Mouse (Mus musculus): ENCODE data around the gene Col11a2.
"Not testable (repeated sequence)": the region's sequence is repeated elsewhere in the genome, so short reads cannot be mapped to it uniquely, and the experiment has no call there.

Col11a2 gene

DNA sequence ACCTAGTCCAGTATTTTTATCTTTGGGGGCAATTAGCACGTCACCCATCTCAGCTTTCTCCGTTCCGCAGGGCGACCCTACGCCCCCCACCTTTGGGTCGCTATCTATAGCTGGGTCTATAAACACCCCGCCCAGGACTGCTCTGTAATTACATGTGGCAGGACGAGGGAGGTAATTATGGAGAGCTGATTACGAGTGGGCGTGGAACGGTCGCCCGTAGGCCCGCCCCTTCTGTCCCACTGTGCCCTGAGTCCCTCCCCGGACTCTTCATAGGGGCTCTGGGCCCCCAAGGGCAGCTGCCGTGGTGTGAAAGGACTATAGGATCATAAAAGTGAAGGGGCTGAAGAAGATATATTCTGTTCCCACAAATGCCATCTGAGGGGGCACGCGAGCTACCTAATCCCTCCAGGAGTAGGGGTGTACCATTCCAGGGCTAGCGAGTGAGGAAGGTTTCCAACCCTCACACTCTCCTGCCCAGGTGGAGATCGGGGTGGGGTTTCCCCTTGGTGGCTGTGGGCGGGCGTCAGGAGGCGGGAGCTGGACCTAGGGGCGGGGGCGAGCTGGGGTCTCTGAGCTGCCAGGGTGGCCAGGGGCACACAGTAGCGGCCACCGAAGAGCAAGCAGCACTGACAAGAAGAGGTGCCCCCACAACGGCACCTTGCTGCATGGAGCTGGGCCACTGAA lies at the start of gene Col11a2:
Gene Col11a2 (plus strand): TSS at position 560 of the 684 bp plus-strand sequence.
- in situ Hi-C loops (cut with MboI, MseI): loop anchor here (5.0 to 25.0 kb wide), 2 partner anchors 33 to 798 kb away; partner anchors contain the start of genes Dxo and Stk19

DNA sequence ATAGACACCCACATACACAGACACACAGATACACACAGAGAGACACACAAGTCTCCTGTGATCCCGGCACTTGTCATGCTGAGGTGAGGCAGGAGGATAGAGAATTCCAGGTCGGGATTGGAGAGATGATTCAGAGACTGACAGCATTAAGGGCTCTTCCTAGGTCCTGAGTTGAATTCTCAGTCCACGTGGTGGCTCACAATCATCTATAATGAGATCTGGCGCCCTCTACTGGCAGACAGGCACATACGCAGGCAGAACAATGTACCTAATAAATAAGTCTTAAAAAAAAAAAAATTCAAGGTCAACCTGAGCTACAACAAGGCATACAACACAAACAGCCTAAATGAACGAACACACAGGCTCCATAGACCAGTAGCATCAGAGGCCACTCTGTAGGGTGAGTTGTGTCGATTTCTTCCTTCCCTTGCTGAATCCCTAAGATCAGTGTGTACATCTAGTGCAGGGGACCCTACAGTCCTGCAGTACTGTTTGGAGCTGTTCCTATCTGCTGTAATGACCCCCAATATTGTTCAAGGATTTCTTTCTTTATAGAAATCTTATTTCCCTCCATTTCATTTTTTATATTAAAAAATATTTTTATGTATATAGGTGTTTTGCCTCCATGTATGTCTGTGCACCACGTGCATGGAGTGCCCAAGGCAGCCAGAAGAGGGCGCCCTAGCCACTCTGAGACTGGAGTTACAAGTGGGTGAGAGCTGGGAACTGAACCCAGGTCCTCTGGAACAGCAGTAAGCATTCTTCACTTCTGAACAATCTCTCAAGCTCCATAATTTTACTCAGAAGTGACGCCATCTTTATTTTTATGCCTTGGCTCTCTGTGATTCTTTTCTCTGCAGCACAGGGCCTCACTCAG lies 47.2 kb upstream of the Col11a2 start:
- in situ Hi-C loops (cut with MboI, MseI): loop anchor here (25.0 kb wide), 1 partner anchor 1445 kb away; the partner anchor contains the start of gene H2-Q7

DNA sequence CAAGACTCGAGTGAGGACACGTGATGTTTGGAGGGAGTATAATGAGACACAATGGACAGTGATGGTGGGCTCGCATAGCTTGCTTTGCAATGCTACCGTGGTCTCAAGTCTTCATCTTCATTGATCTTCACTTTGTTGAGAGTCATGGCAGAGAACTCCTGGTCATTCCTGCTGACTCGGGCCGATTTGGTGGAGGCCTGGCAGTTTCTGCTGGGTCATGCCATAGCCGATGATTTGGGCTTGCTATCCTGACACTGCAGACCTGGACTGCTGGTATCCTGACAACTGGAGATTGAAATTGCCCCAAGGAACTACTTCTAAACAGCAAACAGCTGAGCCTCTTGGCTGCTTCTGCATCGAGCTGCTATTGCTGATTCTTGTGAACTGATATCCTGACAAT lies 44.3 kb upstream of the Col11a2 start:
- in situ Hi-C loops (cut with MboI, MseI): loop anchor here (25.0 kb wide), 1 partner anchor 1442 kb away; the partner anchor contains the start of gene H2-Q7

DNA sequence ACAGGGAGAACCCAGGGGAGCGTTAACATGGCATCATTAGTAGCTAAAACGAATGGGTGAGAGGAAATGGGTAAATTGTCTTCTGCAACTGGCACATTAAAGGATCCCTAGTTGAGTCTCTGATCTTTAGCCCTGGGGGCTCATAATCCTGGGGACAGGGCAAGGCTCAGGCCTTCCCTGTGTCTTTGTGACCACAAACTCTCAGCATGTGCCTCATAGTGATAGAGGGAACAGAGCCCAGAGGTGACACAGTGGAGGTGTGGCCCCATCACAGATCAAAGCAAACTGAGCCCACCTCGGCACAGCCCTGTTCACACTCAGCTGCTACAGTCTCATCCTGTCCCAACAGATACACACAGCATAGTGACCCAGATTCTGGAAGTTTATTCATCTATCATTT lies 43.6 kb upstream of the Col11a2 start:
- in situ Hi-C loops (cut with MboI, MseI): loop anchor here (25.0 kb wide), 1 partner anchor 1442 kb away; the partner anchor contains the start of gene H2-Q7

DNA sequence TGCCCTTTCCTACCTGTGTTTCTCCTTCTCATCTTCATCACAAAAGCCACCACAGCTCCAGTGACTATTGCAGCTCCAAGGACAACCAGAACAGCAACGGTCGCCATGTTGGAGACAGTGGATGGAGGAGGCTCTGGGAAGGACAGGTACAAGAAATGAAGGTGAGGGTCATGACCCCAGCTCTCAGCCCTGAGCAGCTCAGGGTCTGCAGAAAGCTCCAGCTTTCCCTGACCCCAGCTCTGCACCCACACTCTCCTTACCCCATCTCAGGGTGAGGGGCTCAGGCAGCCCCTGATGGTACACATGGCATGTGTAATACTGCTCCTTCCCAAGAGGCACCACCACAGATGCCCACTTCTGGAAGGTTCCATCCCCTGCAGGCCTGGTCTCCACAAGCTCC lies 42.2 kb upstream of the Col11a2 start:
- in situ Hi-C loops (cut with MboI, MseI): loop anchor here (25.0 kb wide), 1 partner anchor 1440 kb away; the partner anchor contains the start of gene H2-Q7

DNA sequence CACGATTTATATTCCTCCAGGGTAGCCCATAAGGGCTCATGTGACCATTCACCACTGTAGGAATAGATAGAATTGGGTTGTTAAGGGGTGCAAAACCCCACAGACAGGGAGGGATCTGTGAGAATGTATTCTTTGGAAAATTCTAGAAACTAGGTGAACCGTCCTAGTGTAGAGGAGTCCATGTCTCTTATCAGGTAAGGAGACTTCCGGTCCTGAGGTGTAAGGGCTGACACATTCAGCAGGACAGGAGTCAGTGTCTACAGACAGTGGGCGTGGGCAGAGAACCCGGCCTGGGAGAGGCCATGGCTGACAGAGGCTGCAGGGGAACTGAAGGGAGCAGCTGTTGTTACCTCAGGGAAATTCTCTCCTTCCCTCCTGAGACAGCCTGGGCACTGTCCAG lies 40.5 kb upstream of the Col11a2 start:
- in situ Hi-C loops (cut with MboI, MseI): loop anchor here (25.0 kb wide), 1 partner anchor 1439 kb away; the partner anchor contains the start of gene H2-Q7

DNA sequence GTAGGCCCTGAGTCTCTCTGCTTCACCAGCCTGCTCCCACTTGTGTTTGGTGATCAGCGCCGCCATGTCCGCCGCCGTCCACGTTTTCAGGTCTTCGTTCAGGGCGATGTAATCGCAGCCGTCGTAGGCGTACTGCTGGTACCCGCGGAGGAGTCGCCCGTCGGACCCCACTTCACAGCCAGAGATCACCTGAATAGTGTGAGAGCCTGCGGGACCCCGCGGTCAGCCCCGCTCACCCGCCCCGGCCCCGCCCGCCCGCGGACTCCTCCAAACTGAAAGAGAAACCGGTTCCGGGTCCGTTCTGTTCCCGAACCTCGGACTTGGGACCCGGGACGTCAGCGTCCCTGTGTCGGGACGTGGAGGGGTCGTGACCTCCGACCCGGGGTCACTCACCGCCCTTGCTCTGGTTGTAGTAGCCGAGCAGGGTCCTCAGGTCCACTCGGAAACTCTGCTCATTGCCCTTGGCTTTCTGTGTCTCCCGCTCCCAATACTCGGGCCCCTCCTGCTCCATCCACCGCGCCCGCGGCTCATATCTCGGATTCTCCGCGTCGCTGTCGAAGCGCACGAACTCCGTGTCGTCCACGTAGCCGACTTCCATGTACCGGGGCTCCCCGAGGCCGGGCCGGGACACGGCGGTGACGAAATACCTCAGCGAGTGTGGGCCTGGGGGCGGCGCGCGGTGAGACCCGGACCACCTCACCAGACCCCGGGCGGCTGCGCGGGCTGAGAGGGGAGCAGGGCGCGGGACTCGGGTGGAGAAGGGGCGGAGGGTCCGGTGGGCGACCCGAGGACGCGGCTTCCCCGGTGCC lies 39.7 kb upstream of the Col11a2 start:
- in situ Hi-C loops (cut with MboI, MseI): loop anchor here (25.0 kb wide), 1 partner anchor 1438 kb away; the partner anchor contains the start of gene H2-Q7

DNA sequence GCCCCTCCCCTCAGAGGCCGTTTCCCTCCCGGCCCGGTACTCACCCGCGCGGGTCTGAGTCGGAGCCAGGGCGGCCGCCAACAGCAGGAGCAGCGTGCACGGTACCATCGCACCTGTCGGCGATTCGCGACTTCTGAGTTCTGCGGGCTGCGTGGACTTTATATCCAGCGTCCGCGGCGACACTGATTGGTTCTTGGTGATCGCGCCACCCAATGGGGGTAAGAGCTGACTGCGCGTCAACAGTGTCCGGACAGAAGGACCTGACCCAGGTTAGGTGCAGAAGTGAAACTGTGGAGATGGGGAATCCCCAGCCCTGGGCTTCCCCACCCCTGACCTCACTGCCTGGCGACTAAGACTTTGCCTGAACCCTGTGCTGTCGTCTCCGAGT lies 39.1 kb upstream of the Col11a2 start, which contains the start of gene H2-K1:
Gene H2-K1 (minus strand): TSS at position 198 of the 388 bp plus-strand sequence.
- in situ Hi-C loops (cut with MboI, MseI): no loop called here

DNA sequence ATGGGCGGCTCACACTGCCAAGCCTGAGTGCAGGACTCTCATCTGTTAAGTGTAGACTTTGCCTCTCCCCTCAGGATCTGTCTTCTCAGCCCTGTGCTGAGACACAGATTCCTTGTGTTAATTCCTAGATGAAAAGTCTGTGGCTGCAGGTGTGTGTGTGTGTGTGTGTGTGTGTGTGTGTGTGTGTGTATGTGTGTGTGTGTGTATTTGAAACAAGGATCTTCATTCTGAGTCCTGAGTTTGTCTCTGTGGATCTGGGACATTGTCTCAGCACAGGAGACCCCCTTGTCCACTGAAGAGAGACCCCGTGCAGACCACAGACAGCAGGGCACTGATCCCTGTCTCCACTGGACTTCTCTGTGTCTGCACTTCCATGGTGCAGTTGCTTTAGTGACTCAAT lies 38.4 kb upstream of the Col11a2 start:
- in situ Hi-C loops (cut with MboI, MseI): not testable (repeated sequence)

DNA sequence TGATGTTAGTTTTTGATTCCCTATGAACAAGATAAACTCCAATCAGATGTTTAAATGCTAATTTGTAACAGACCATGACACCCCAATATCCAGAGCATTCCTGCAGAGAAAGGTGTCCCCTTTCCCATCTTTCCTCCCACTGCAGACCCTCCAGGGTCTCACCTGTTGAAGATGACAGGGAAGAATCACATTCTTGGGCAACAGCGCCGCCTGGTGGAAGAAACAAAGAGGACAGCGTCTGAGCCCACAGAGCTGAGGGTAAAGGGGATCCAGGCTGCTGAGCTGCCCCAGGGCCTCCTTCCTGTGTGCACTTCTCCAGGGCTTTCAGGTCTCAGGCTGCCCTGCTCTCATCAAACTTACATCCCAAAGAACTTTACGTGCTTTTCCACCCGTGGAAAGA lies 35.8 kb upstream of the Col11a2 start:
- in situ Hi-C loops (cut with MboI, MseI): no loop called here

DNA sequence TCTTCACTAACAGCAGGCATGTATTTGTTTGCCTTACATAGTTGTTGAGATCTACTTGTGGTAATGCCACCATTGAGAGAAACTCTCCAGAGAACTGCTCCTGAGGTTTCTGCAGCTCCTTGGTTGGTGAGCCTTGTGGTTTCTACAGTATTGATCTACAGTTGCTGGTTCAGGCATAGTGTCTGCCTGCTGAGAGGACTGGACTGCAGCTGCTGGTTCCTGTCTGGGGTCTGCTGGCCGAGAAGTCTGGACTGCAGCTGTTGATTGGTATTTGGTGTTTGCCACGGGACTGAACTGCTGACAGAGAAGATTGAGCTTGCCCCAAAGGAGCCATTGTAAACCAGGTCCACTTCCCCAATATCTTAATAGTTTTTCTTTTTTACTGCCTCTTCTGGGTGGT lies 32.7 kb upstream of the Col11a2 start:
- in situ Hi-C loops (cut with MboI, MseI): no loop called here

DNA sequence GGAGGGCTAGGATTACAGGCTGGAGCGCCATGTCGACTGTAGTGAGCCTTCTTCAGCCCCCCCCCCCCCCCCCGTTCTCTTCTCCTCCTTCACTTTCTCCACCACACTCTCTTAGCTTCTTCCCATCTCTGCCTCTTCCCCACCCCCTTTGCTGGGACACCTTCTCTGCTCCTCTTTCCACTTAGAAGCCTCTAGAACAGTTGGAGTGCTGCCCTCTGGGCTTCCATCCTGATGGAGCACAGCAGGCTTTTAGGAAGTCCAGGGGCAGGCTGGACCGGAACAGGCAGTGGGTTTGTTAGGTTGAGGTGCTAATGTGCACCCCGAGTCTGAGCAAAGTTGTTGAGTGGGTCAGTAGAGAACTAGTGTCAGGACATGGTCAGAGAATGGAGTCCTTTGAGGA lies 29.1 kb upstream of the Col11a2 start:
- in situ Hi-C loops (cut with MboI, MseI): no loop called here

DNA sequence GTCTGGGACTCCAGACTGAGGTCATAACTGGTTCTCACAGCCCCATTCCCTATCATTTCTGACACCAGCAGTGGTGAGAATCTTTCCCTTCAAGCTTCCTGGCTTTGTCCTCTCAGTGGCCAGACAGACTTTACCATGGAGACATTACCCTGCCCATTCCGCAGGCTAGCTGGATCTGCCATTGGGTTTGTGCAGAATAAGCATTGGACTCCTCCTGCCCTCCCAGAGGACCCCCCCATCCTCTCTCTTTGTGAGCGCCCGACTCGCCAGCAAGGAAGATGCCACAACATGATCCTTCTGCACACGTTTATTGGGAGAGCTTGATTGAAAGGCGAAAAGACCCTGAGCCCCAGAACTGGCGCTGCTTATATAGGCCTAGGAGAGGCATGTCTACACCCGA lies 25.8 kb upstream of the Col11a2 start:
- in situ Hi-C loops (cut with MboI, MseI): no loop called here

DNA sequence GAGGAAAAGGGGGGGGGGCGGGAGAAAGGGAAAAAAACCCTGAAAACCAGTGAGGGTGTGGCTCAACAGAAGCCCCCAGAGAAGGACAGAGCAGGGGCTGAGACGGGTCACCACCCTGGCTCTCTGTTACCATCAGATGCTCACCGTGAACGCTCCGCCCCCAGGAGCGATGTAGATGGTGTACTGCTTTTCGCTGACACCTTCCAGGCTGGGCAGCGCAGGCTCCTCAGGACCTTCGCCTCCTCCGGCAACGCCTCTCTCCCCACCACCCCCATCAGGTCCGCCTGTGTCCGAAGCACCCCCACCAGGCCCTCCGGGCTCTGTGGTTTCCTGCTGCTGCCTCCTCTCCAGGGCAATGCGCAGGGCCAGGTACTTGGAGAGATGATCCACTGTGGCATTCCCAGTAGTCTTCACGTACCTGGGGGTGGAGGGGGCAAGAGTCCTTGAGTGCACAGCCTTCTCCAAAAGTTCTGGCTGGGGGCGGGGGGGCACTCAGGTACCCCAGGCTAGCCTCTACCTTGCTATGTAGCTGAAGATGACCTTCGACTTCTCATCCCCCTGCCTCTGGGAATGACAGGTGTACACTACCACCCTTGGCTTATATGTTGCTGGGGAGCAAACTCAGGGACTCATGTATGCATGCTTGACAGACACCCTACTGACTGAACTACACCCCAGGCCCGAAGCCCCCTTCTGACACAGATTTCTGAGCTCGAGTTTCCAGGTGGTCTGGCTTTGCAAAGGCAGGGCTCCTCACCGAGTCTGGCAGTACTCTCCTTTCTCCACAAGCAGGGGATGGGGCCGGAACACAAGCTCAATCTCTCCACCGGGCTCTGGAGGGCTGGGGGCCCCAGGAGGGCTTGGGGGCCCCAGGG lies 17.5 kb upstream of the Col11a2 start:
- in situ Hi-C loops (cut with MboI, MseI): loop anchor here (5.0 to 10.0 kb wide), 3 partner anchors 54 to 1853 kb away; partner anchors contain the start of gene Dhx16

DNA sequence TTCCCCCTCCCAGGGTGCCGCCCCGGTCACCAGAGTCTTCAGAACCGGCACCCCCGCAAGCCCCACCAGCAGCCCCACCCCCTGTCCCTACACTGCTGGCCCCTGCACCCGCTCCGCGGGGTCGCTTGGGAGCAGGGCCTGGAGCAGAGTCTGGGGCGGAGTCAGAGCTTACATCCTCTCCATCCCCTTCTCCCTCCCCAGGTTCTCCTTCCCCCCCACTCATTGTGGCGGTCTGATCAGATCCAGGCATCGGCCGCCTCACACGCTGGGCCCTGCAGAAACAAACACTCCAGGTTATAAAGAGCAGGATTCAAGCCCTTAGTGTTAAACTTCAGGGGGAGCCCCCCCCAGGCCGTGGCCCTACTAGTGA lies 16.8 kb upstream of the Col11a2 start:
- in situ Hi-C loops (cut with MboI, MseI): loop anchor here (5.0 to 10.0 kb wide), 3 partner anchors 55 to 1852 kb away; partner anchors contain the start of gene Dhx16

DNA sequence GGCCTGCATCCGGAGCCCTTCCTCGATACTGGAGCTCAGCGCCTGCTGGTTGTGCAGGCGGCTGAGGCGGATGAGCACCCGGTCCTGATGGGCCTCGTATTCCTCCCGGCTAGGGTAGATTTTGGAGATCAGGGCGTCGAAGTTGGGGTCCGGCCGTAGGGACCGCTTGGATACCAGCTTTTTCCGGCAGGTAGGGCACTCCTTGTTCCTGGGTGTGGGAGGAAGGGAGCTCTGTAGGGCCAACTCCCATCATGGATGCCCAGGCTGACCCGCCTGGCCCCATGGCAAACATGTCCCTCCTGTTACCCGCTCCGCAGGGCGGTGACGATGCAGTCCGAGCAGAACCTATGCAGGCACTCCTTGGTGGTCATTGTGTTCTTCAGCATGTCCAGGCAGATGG lies 16.2 kb upstream of the Col11a2 start:
- in situ Hi-C loops (cut with MboI, MseI): loop anchor here (5.0 to 10.0 kb wide), 3 partner anchors 56 to 1852 kb away; partner anchors contain the start of gene Dhx16

DNA sequence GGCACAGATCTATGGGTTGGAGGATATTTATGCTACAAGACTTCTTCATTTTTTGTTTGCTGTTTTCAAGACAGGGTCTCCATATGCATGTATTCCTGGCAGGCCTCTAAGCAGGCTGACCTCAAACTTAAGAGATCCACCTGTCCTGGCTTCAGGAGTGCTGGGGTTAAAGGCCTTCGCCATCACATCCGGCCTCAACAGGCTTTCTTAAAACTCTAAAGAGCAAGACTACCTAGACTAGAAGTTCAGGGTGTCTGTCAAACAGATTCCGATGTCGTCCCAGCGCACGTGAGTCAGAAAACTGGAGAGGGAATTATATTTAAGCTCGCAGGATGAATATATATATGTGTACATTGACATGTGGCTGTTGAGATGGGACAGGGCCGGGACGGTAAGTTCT lies 15.6 kb upstream of the Col11a2 start:
- in situ Hi-C loops (cut with MboI, MseI): loop anchor here (5.0 to 10.0 kb wide), 3 partner anchors 56 to 1851 kb away; partner anchors contain the start of gene Dhx16

DNA sequence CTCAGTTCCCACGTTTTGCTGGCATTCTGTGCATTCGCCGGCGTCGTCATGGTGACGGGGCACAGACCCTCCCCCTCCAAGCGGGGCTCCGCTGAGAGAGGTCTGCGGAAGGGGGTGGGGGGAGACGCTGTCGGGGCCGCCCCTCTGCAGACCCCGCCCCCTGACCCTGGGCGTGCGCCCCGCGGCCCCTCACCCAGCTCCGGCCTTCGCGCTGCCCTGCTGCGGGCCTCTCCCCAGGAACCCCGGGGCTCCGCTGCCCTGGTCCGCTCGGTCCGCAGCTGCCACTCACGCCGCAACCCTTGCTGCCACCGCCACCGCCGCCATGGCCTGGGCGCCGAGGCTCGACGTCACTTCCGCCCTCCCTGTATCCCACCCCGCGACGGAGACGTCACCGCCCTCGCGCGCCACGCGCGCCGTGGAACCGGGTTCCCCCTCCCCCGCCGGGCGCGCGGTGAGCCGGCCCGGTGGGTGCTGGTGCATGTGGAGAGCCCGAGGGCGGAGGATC lies 14.9 kb upstream of the Col11a2 start, which contains the start of gene Ring1:
Gene Ring1 (minus strand): TSS at position 364 of the 505 bp plus-strand sequence.
- in situ Hi-C loops (cut with MboI, MseI): loop anchor here (5.0 to 10.0 kb wide), 3 partner anchors 57 to 1850 kb away; partner anchors contain the start of gene Dhx16

Data from T-helper 2 cell (primary cell).